ENCODE assay signal across 8 mouse cellular contexts in genomic region chr1:182408243-182408642, GRCm38 (mm10). TPM values are rescaled to one million over a fixed set of nuclear protein-coding genes. Genes with fewer than 3 reads are reported as not detected.
DNase-seq lines count a peak whose midpoint lies in the region; ATAC-seq and TF ChIP-seq lines count a peak whose summit lies in the region.

No protein-coding gene starts in this region.

- peaks cover 35% of the 10 kb centered on the region for H3K79me2 ChIP-seq in myocyte (ENCODE audit: control insufficient read depth, insufficient read depth)

- peak overlapping the region; percentile 61 for H3K4me2 ChIP-seq in hindbrain, embryonic 16.5 days (ENCODE audit: low read length)
- H3K4me2 ChIP-seq in myocyte (ENCODE audit: low read depth), result peak overlapping the region; percentile 97

- H3K27ac ChIP-seq in testis, adult 2 months (ENCODE audit: control insufficient read depth, insufficient read depth, low read depth, low read length), result peak overlapping the region; percentile 8
- H3K27ac ChIP-seq in hindbrain, embryonic 16.5 days (ENCODE audit: low read depth, low read length), result peak overlapping the region; percentile 95

- H3K9me3 ChIP-seq in hindbrain, embryonic 16.5 days (ENCODE audit: control insufficient read depth, low read length), result no peaks in the 10 kb centered on the region

- ATAC-seq in frontal cortex, adult (ENCODE audit: low TSS enrichment), result peak; percentile 4; the same call in 1 of the 2 replicates
- ATAC-seq in hindbrain, embryonic 16.5 days, result 0 out of 2 replicates have a peak, but pooled peaks have one; percentile 1

- H3ac ChIP-seq in myocyte (ENCODE audit: control insufficient read depth, insufficient read length), result peak overlapping the region; percentile 68

- peak overlapping the region; percentile 71 for H3K4me3 ChIP-seq in testis, adult 2 months (ENCODE audit: control insufficient read depth, low read depth, low read length)
- H3K4me3 ChIP-seq in hindbrain, embryonic 16.5 days (ENCODE audit: low read length), result peak overlapping the region; percentile 87
- H3K4me3 ChIP-seq in myocyte, result peak overlapping the region; percentile 43

- no peaks in the 10 kb centered on the region for H3K27me3 ChIP-seq in testis, adult 2 months (ENCODE audit: control insufficient read depth, insufficient read depth, low read length)
- H3K27me3 ChIP-seq in hindbrain, embryonic 16.5 days (replicated peaks; ENCODE audit: control insufficient read depth, insufficient read depth, low read length), result no peaks in the 10 kb centered on the region
- no peaks in the 10 kb centered on the region for H3K27me3 ChIP-seq in myocyte (ENCODE audit: control insufficient read depth, insufficient read depth, insufficient read length)

- no peaks in the 10 kb centered on the region for H3K36me3 ChIP-seq in testis, adult 2 months (ENCODE audit: control insufficient read depth, insufficient read depth, low read length)
- no peaks in the 10 kb centered on the region for H3K36me3 ChIP-seq in hindbrain, embryonic 16.5 days (ENCODE audit: control insufficient read depth, insufficient read depth, low read length)
- no peaks in the 10 kb centered on the region for H3K36me3 ChIP-seq in myocyte (ENCODE audit: control insufficient read depth, insufficient read depth)

- DNase-seq in frontal cortex, adult 2 months (ENCODE audit: extremely low spot score in 1 of 2, low spot score in 1 of 2), result no peak
- DNase-seq in testis, postnatal 14 days (ENCODE audit: low spot score), result no peak
- DNase-seq in frontal cortex, postnatal 36 days (ENCODE audit: low spot score in 2 of 2), result no peak
- no peak for DNase-seq in urinary bladder, adult 2 months (ENCODE audit: low spot score)

- peaks cover 3% of the 10 kb centered on the region; the same call in 1 of the 2 replicates for H3K4me1 ChIP-seq in testis, adult 2 months (ENCODE audit: control insufficient read depth, insufficient read depth, low read length)
- peaks cover 18% of the 10 kb centered on the region for H3K4me1 ChIP-seq in hindbrain, embryonic 16.5 days (ENCODE audit: control insufficient read depth, insufficient read depth, low read depth, low read length)

- H3K9ac ChIP-seq in hindbrain, embryonic 16.5 days (ENCODE audit: low read depth, low read length), result peak overlapping the region; percentile 84

- TF ChIP-seq CTCF in testis, adult 2 months (IDR thresholded peaks at IDR 0.05; ENCODE audit: control insufficient read depth, insufficient read depth, insufficient replicate concordance, low read depth, low read length), result no peak

- no peak for TF ChIP-seq POLR2A in testis, adult 2 months (IDR thresholded peaks at IDR 0.05; ENCODE audit: control insufficient read depth, low read depth, low read length)
- TF ChIP-seq POLR2A in myocyte (IDR thresholded peaks at IDR 0.05; ENCODE audit: insufficient read length, low read depth), result no peak

- WGBS in hindbrain, embryonic 16.5 days, result 2% methylated on average over 13 of the region's 13 CpGs

TF ChIP-seq in myocyte, 11 proteins besides CTCF, POLR2A, EP300 and RAD21:
- no peak for TF ChIP-seq POLR2AphosphoS2 (IDR thresholded peaks at IDR 0.05; ENCODE audit: insufficient read length, low read depth)
- TF ChIP-seq USF1 (IDR thresholded peaks at IDR 0.05; ENCODE audit: low read depth), result no peak
- TF ChIP-seq MYOG (IDR thresholded peaks at IDR 0.05; ENCODE audit: control insufficient read depth in 1 of 3, insufficient read depth in 1 of 3, insufficient read length in 2 of 3, low read depth in 2 of 3), result no peak
- TF ChIP-seq CEBPB (IDR thresholded peaks at IDR 0.05; ENCODE audit: insufficient read depth, poor library complexity, severe bottlenecking), result no peak
- TF ChIP-seq REST (IDR thresholded peaks at IDR 0.05; ENCODE audit: insufficient read depth, insufficient read length), result no peak
- TF ChIP-seq MYOD1 (IDR thresholded peaks at IDR 0.05; ENCODE audit: control insufficient read depth in 1 of 3, insufficient read length in 2 of 3, low read depth in 2 of 3), result no peak
- no peak for TF ChIP-seq MAX (IDR thresholded peaks at IDR 0.05; ENCODE audit: low read depth)
- no peak for TF ChIP-seq E2F4 (IDR thresholded peaks at IDR 0.05; ENCODE audit: insufficient read depth)
- no peak for TF ChIP-seq SRF (IDR thresholded peaks at IDR 0.05; ENCODE audit: control insufficient read depth, insufficient read length, low read depth)
- no peak for TF ChIP-seq TCF3 (IDR thresholded peaks at IDR 0.05; ENCODE audit: insufficient read length, low read depth)

RNA-seq across cellular contexts. Expression of gene Trp53bp2, which starts 0.7 kb away (rescaled TPM):
- 21.1 and 22.2 TPM in 2 replicates for polyA plus RNA-seq in frontal cortex, adult 2 months (2012; rRNA removed)
- 4.5 and 4.6 TPM in 2 replicates for polyA plus RNA-seq in testis, adult 2 months (2012; rRNA removed)
- 13.8 and 17.8 TPM in 2 replicates for polyA plus RNA-seq in hindbrain, embryonic 16.5 days (2015; fragmentation: Nextera tagmentation; extraction: Ambion mirVana)
- 6.4 TPM for polyA plus RNA-seq in myocyte (2012; fragmentation: generic; extraction: Trizol)
- polyA plus RNA-seq in urinary bladder, adult 2 months (2012; rRNA removed), result 8.4 and 12.0 TPM in 2 replicates
